Mouse (Mus musculus) liver, embryonic 14.5 days (tissue): ENCODE data around the gene Maneal.

ENCODE experiments used
- CTCF ChIP-seq: IDR thresholded peaks from 2 replicates; pipeline ENCODE4 v1.5.1; 2016; ENCODE audit warnings: antibody characterized with exemption, low read depth, control low read depth
- EP300 ChIP-seq: IDR thresholded peaks from 2 replicates; pipeline ENCODE4 v1.6.1; 2016; ENCODE audit warnings: antibody characterized with exemption, low read depth

DNA sequence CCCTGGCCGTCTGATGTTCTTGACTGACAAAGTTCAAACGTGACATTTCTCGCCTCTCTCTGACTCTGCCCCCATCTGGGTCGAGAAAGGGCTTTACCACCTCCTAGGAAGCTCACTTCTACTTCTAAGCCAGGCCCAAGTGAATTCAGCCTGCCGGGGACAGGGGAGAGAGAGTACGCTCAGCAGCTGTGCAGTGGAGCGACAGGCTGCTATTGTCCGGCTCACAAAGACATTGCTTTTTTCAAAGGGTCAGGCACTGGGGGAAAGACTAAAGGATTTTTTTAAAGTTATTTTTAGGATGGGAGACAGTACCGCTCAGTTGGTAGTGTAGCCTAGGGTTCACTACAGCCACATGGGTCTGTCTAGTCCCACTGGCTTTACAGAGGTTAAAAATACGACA, 36.5 kb upstream of the Maneal start:
- TF ChIP-seq CTCF = no peak
- TF ChIP-seq EP300 = no peak
